Mouse (Mus musculus) left cerebral cortex, adult 9 months (tissue): ENCODE measurements around the gene Serpinb1a.

Experiments
- DNase-seq, 2 experiments: peaks; one replicate each; pipeline ENCODE4 v3.0.0; 2022; ENCODE audit warnings: low spot score in 2 of 2

The Serpinb1a gene

GRCm38 (mm10) chr13:32839314-32839713 is 11.7 kb downstream of the Serpinb1a start:
- no peak for DNase-seq

- no peak for DNase-seq
Measured at GRCm38 (mm10) chr13:32834513-32834912, 16.5 kb downstream of the Serpinb1a start.

- DNase-seq, result peak in 1 of 2 experiments; percentile 22
Measured at GRCm38 (mm10) chr13:32833237-32833636, 17.7 kb downstream of the Serpinb1a start.

- no peak for DNase-seq
Measured at GRCm38 (mm10) chr13:32832776-32833175, 18.2 kb downstream of the Serpinb1a start.

- no peak for DNase-seq
Measured at GRCm38 (mm10) chr13:32831505-32832273, 19.3 kb downstream of the Serpinb1a start.

- no peak for DNase-seq
Measured at GRCm38 (mm10) chr13:32828886-32829285, 22.1 kb downstream of the Serpinb1a start.

- DNase-seq, result peak in 1 of 2 experiments; percentile 67
Measured at GRCm38 (mm10) chr13:32827951-32828350, 23.0 kb downstream of the Serpinb1a start.

GRCm38 (mm10) chr13:32827111-32827822 is 23.7 kb downstream of the Serpinb1a start:
- no peak for DNase-seq

- no peak for DNase-seq
Measured at GRCm38 (mm10) chr13:32825546-32825945, 25.4 kb downstream of the Serpinb1a start.

- no peak for DNase-seq
Measured at GRCm38 (mm10) chr13:32824377-32825330, 26.3 kb downstream of the Serpinb1a start.

GRCm38 (mm10) chr13:32823126-32823525 is 27.9 kb downstream of the Serpinb1a start:
- DNase-seq, result no peak

GRCm38 (mm10) chr13:32821671-32822070 is 29.3 kb downstream of the Serpinb1a start:
- no peak for DNase-seq

GRCm38 (mm10) chr13:32819926-32820325 is 31.1 kb downstream of the Serpinb1a start:
- no peak for DNase-seq

- no peak for DNase-seq
Measured at GRCm38 (mm10) chr13:32819241-32819640, 31.7 kb downstream of the Serpinb1a start.

GRCm38 (mm10) chr13:32807624-32808023 is 43.4 kb downstream of the Serpinb1a start:
- DNase-seq, result no peak

- no peak for DNase-seq
Measured at GRCm38 (mm10) chr13:32806820-32807219, 44.2 kb downstream of the Serpinb1a start.

GRCm38 (mm10) chr13:32803701-32804345 is 47.2 kb downstream of the Serpinb1a start:
- no peak for DNase-seq

GRCm38 (mm10) chr13:32802259-32803081 is 48.5 kb downstream of the Serpinb1a start, which contains the start of gene D930007J09Rik:
Gene D930007J09Rik, minus strand, starts transcription at chr13:32802849.
- peak; percentile 33 to 47 for DNase-seq

- peak; percentile 98 to 99 for DNase-seq
Measured at GRCm38 (mm10) chr13:32801693-32802221, 49.2 kb downstream of the Serpinb1a start, which contains the start of gene Wrnip1. Gene Wrnip1, plus strand, starts transcription at chr13:32802038.

- no peak for DNase-seq
Measured at GRCm38 (mm10) chr13:32800859-32801258, 50.1 kb downstream of the Serpinb1a start.
